Mouse (Mus musculus): ENCODE data around the gene Dnmt1.

DNA sequence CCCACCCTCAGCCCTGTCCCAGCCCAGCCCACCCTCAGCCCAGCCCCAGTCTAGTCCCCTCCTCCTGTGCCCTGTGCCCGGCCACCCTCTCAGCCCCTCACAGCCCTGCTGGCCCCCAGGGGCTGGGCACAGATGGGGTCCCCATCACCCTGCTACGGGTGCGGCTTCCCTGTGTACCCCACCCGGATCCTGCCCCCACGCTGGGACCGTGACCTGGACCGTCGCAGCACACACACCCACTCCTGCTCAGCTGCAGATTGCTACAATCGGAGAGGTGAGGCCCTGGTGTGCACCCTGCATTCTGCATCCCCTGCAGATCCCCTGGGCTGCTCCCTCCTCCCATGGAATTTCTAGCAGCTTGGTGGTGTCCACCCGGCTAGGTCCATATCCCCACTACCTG, 86.7 kb downstream of the Dnmt1 start:
- TF ChIP-seq CTCF (IDR thresholded peaks at IDR 0.05; ENCODE audit: low read depth) (no peak), EP300 (optimal IDR thresholded peaks at IDR 0.05) (no peak)
